Mouse (Mus musculus): ENCODE measurements at regions not wholly inside any gene's neighbourhood (a gene's known extent, or its start where the extent isn't known, plus 50 kb on each side); places are given as distances from the start of the nearest gene placed in this dataset.
"Not testable (repeated sequence)": the region's sequence is repeated elsewhere in the genome, so short reads cannot be mapped to it uniquely, and the experiment has no call there.

DNA sequence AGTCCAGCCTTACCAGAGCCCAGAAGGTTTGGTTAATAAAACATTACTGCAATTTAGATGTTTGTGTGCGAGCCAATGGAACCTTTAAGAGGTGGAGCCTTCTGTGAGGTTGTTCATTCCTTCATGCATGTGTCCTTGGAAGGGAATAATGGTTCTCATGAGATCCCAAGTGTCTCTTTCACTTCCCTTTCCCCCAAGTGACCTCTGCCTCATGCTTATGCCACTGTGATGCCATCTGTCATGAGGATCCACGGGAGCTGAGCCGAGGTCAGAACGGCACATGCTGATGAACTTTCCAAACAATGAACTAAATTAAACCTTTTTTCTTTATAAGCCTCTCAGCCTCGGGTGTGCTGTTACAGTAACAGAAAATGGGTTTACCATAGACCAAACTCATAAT lies 88.6 kb upstream of the Mdm1 start:
- H3K4me1 ChIP-seq (ENCODE audit: control insufficient read depth, insufficient read depth, low read length), result peaks cover 27% of the 10 kb centered on the region

DNA sequence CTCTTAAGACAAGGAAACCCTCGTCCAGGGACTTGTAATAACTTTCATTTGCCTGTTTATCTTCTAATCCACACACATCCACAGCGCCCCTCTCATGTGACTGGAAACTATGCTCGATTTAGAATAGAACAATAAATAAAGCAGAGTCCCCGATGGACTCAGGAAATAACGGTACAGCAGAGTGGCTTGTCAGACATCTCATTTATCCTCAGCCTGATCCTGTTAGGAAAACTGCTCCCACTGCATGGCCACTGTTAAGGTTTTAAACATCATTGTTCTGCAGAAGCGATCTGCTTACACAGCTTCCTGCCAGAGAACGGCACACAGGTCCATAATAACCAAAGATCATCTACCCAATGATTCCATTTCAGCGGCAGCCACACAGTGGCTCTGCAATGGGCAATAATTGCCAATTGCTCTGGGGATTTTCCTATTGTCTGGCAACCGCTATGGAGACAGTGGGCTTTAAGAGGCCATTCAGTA lies 84.8 kb upstream of the Mdm1 start:
- TF ChIP-seq CTCF (IDR thresholded peaks at IDR 0.05; ENCODE audit: low read depth, low read length), result no peak
- TF ChIP-seq POLR2A (IDR thresholded peaks at IDR 0.05; ENCODE audit: borderline replicate concordance, low read depth, low read length), result no peak

More for the DNA sequence above, 88.6 kb upstream of the Mdm1 start:
- TF ChIP-seq POLR2A (IDR thresholded peaks at IDR 0.05; ENCODE audit: borderline replicate concordance, low read depth, low read length) (no peak), CTCF (IDR thresholded peaks at IDR 0.05; ENCODE audit: low read depth, low read length) (no peak)
- Histone ChIP-seq H3K27ac (ENCODE audit: insufficient read depth, low read depth, low read length) (peak overlapping the region; percentile 95), H3K4me3 (ENCODE audit: insufficient read depth, low read length) (no peak overlapping the region)

DNA sequence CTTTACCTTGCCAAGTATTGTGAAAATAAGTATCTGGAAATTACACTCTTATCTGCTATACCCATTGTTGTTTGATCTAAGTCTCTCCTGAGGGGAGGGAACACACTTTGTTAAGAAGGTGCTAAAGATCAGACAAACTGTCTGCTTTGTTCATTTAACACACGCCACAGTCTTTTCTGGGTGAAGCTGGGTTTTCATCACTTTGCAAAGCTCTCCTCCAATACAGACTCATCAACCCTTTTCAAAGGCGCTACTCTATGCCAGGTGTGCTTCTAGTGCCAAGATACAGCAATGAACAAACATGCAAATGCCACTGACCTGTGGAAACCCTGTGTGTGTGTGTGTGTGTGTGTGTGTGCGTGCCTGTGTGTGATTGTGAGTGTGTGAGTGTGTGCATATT lies 84.1 kb upstream of the Mdm1 start:
- peaks cover 5% of the 10 kb centered on the region for H3K4me1 ChIP-seq (ENCODE audit: control insufficient read depth, insufficient read depth, low read length)
- TF ChIP-seq CTCF (IDR thresholded peaks at IDR 0.05; ENCODE audit: low read depth, low read length), result no peak
- TF ChIP-seq POLR2A (IDR thresholded peaks at IDR 0.05; ENCODE audit: borderline replicate concordance, low read depth, low read length), result no peak
- no peak overlapping the region for H3K27ac ChIP-seq (ENCODE audit: insufficient read depth, low read depth, low read length)
- no peak overlapping the region for H3K4me3 ChIP-seq (ENCODE audit: insufficient read depth, low read length)

More for the DNA sequence above, 84.8 kb upstream of the Mdm1 start:
- Histone ChIP-seq H3K4me1 (ENCODE audit: control insufficient read depth, insufficient read depth, low read length) (peaks cover 8% of the 10 kb centered on the region), H3K4me3 (ENCODE audit: insufficient read depth, low read length) (no peak overlapping the region), H3K27ac (ENCODE audit: insufficient read depth, low read depth, low read length) (no peak overlapping the region)

DNA sequence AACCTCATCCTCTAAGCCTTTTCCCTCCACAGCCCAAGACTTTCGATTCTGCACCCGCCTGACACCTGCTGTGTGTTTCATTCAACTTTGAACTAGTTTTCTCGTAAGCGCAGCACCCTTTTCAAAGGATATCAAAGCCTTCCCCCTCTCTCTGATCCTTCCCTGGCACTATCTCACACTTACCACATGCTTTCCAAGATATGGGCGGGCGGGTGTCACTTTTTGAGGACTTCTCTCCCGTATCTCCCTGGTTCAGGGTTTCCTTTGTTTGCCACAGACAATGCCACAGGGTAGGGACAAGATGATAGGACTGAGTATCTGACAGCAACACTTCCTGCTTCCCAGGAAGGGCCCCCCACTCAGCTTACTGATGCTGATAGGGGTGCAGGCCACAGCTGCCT lies 76.8 kb upstream of the Mdm1 start:
- no peak overlapping the region for H3K27ac ChIP-seq (ENCODE audit: insufficient read depth, low read depth, low read length)
- TF ChIP-seq CTCF (IDR thresholded peaks at IDR 0.05; ENCODE audit: low read depth, low read length), result no peak
- no peak for TF ChIP-seq POLR2A (IDR thresholded peaks at IDR 0.05; ENCODE audit: borderline replicate concordance, low read depth, low read length)
- H3K4me1 ChIP-seq (ENCODE audit: control insufficient read depth, insufficient read depth, low read length), result no peaks in the 10 kb centered on the region
- H3K4me3 ChIP-seq (ENCODE audit: insufficient read depth, low read length), result no peak overlapping the region

DNA sequence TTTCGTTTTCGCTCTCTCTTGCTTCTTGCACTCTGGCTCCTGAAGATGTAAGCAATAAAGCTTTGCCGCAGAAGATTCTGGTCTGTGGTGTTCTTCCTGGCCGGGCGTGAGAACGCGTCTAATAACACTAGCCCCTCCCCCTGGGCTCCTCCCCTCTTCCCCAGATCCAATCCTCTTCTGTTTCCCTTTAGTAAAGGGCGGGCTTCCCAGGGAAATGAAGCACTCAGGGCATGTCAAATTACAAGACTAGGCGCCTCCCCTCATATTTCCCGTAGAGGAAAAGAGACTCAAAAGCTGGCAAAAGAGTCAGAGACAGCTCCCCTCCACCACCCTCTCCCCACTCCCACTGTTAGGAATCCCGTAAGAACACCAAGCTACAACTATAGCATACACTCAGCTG lies 65.3 kb upstream of the Mdm1 start:
- H3K4me1 ChIP-seq (ENCODE audit: control insufficient read depth, insufficient read depth, low read length); H3K4me3 ChIP-seq (ENCODE audit: insufficient read depth, low read length); H3K27ac ChIP-seq (ENCODE audit: insufficient read depth, low read depth, low read length): not testable (repeated sequence)

DNA sequence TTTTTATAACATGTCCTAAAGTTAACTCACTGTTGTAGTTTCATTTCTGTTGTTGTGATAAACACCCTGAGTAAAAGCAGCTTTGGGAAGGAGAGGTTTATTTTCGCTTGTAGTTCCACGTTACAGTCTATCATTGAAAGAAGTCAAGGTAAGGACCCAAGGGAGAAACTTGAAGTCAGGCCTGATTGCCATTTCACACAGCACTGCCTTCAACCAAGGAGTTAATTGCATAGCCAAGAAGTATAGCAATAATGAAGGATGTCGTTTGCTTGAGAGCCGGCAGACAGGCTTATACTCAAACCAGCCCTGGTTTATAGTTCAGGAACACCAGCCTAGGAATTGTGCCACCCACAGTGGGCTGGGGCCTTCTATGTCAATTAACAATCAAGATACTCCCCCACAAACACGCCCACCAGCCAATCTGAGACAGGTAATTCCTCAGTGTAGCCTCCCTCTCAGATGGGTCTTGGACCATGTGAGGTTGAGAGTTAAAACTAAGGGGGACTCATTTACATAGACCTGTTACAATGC lies 59.9 kb upstream of the Mdm1 start:
- H3K4me3 ChIP-seq (ENCODE audit: insufficient read depth, low read length), result no peak overlapping the region
- peaks cover 33% of the 10 kb centered on the region for H3K4me1 ChIP-seq (ENCODE audit: control insufficient read depth, insufficient read depth, low read length)
- no peak for TF ChIP-seq CTCF (IDR thresholded peaks at IDR 0.05; ENCODE audit: low read depth, low read length)
- H3K27ac ChIP-seq (ENCODE audit: insufficient read depth, low read depth, low read length), result no peak overlapping the region

DNA sequence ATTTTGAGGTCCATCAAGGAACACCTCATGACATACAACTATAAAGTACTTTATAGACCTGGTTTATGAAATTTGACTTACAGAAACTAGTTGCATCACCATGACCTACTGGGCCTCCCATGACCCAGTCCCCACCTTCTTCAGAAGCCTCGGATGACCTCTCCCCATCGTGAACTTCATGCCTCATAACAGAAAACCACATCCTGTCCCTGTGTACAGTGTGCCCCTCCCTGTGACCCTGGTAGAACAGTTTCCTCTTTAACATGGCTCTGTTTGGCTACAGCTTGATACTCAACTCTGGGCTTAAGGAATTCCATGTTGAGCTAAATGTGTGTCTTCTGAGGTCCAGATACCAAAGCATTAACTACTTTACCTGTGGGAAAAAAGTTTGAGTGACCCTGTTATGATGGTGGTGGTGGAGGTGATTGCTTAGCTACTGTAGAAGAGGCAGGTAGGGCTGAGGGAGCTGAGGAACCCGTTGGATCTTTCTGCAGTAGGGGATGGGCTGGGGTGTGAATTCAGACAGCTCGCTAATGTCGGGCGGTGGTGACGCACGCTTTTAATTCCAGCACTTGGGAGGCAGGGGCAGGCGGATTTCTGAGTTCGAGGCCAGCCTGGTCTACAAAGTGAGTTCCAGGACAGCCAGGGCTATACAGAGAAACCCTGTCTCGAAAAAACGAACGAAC lies 58.4 kb upstream of the Mdm1 start:
- Histone ChIP-seq H3K4me1 (ENCODE audit: control insufficient read depth, insufficient read depth, low read length) (peaks cover 34% of the 10 kb centered on the region), H3K27ac (ENCODE audit: insufficient read depth, low read depth, low read length) (no peak overlapping the region), H3K4me3 (ENCODE audit: insufficient read depth, low read length) (no peak overlapping the region)
- no peak for TF ChIP-seq POLR2A (IDR thresholded peaks at IDR 0.05; ENCODE audit: borderline replicate concordance, low read depth, low read length)
- no peak for TF ChIP-seq CTCF (IDR thresholded peaks at IDR 0.05; ENCODE audit: low read depth, low read length)

DNA sequence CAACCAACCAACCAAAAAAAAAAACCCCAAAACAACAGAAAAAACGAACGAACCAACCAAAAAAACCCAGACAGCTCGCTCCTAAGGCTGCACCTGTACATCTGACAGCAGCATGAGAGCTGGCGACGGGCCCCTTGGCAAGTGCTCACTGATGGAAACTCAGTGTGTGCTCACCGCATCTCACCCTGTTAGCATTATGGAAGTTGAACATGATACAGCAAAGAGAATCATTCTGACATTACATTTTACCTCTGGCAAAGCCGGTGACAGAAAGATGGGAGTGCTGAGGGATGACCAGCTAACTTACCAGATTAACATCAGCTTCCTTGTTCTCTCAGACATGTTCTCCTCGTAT lies 57.9 kb upstream of the Mdm1 start:
- Histone ChIP-seq H3K27ac (ENCODE audit: insufficient read depth, low read depth, low read length) (no peak overlapping the region), H3K4me3 (ENCODE audit: insufficient read depth, low read length) (no peak overlapping the region), H3K4me1 (ENCODE audit: control insufficient read depth, insufficient read depth, low read length) (peaks cover 34% of the 10 kb centered on the region)
- TF ChIP-seq POLR2A (IDR thresholded peaks at IDR 0.05; ENCODE audit: borderline replicate concordance, low read depth, low read length), result no peak
- no peak for TF ChIP-seq CTCF (IDR thresholded peaks at IDR 0.05; ENCODE audit: low read depth, low read length)

DNA sequence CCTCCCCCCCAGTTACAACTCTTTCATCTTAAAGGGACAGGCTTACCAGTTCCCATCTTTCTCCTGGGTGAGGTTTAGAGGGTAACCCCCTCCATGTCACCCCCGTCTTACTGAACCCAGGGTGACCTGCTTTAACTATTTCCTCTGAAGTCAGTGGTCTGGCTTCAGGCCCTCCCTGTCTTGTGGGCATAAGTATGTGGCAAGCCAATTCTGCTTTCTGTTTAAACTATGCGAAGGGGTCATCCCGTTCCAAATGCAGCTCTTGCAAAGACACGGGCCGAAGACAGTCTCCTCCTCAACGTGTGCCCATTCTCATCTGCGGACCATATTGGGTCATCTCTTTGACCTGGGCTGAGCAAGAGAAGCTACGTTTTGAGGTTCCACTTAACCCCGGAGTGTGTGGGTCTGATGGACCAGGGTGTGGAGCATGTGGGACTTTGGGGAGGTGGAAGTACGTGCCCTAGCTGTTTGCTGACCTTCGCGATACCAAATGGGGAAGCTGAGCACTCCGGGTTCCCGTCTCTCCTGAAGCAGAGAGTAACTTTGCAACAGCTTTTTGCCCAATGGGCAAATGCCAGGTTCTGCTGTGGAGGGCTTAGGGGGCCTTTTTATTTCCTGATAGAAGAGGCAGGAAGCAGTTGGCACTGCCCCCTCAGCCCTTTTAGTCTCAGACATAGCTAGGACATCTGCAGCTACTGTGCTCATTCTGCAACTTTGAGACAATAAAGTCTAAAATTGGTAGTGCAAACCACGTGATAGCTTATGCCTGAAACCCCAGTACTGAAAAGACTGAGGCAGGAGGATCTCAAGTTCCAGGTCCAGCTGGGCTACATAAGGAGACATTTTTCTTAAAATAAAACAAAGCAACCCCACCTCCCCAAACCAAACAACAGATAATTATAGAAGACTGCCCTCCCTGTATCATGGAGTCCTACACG lies 56.3 kb upstream of the Mdm1 start:
- Histone ChIP-seq H3K27ac (ENCODE audit: insufficient read depth, low read depth, low read length) (peak overlapping the region; percentile 90), H3K4me1 (ENCODE audit: control insufficient read depth, insufficient read depth, low read length) (peaks cover 34% of the 10 kb centered on the region), H3K4me3 (ENCODE audit: insufficient read depth, low read length) (peak overlapping the region; percentile 37)
- no peak for TF ChIP-seq POLR2A (IDR thresholded peaks at IDR 0.05; ENCODE audit: borderline replicate concordance, low read depth, low read length)
- no peak for TF ChIP-seq CTCF (IDR thresholded peaks at IDR 0.05; ENCODE audit: low read depth, low read length)
